Mouse (Mus musculus) CD4-positive helper T cell, adult 2 months (primary cell): ENCODE measurements around the gene Ptprm.

ENCODE experiments used
- DNase-seq: peaks from one replicate; pipeline ENCODE4 v3.0.0-alpha.2; 2012; ENCODE audit warnings: low read depth, missing footprints, low spot score

The Ptprm gene

GRCm38 (mm10) chr17:67354451-67355011 lies at the start of gene Ptprm:
Ptprm (minus strand) TSS chr17:67354457.
- DNase-seq: no peak

- DNase-seq: no peak
Measured at GRCm38 (mm10) chr17:67396205-67396604, 41.9 kb upstream of the Ptprm start.

DNA sequence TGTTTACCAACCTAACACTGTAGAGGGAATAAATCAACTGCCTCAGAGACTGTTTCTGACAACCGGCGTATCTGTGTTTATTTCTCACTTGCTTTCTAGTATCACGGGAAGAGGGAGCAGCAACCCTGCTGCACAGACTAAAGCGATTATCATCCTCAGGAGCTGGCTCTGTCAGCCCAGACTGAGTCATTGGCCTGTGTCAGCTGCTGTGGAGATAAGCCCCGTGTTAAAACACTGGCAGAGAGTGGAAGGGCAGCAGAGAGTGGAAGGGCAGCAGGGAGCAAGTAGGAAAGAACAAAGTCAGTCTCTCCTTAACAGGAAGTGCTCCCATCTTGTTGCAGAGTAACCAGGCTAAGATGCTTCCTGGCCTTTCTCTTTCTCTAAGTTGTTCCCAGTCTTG lies 36.6 kb upstream of the Ptprm start:
- DNase-seq: no peak

DNA sequence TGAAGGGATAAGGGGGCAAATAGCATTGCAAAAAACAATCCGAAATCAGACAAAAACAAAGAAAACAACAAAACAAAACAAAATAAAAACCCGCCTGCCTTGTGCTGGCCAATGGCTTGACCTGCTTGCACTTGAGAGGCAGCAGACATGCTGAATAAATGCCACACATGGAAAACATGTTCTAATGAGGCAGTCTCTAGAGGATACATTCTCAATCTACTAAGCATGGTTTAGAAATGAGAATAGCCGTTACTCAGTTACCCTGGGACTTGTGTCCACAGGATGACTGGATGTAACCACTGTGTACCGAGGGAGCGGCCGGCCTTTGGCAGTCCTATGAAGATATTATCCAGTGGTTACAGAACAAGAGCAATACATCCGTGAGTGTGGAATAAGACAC lies 33.9 kb upstream of the Ptprm start:
- no peak for DNase-seq

DNA sequence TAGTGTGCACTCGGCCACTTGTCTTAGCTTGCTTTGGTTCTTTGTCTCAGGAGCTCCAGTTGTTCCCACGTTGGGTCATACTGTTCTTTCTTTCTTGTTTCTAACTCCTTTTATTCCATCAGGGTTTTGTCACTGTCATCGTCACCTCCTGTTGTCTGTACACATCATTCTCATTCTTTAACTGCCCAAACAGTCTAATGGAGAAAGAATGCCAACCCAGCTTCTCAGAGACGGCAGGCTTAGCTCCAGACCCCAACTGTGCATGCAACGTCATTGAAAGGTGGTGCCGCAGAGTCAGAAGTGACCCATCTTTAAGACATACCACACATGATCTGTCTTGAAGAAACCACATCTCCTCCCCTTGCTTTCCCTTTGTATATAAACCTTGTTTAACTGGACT lies 31.0 kb upstream of the Ptprm start:
- DNase-seq: no peak

- no peak for DNase-seq
Measured at GRCm38 (mm10) chr17:67383635-67384034, 29.4 kb upstream of the Ptprm start.

DNA sequence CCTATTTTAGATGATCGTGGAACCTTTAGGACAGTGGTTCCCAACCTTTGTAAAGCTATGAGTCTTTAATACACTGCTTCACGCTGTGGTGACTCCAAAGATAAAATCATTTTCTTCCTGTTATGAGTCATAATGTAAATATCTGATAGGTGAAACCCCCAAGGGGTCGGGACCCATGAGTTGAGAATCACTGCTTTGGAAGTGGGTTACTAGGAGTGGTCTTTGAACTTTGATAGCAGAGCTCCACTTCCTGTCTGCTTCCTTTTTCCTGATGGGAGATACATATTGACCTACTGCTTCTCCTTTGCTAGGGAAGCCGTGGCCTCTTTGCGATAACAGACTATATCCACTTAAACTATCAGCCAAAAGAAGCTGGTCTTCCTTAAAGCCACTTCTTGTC lies 27.4 kb upstream of the Ptprm start:
- DNase-seq: no peak

DNA sequence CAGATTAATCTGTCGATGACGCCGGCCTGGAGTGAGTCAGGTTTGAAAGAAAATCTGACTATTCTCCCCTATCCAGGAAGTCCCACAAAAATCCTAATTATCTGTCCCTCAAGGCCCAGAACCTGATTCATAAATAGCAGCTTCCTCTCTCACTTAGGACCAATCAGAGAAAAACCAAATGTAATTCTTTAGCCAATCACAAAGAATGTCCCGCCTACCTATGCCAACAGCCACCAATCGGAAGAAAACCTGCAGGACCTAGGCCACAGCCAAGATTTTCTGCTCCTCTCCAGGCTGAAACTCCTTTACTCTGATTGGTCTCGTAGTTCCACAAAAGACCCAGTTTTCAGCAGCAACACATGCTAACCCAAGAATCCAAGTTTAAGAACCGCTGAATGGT lies 13.6 kb upstream of the Ptprm start:
- DNase-seq: no peak

DNA sequence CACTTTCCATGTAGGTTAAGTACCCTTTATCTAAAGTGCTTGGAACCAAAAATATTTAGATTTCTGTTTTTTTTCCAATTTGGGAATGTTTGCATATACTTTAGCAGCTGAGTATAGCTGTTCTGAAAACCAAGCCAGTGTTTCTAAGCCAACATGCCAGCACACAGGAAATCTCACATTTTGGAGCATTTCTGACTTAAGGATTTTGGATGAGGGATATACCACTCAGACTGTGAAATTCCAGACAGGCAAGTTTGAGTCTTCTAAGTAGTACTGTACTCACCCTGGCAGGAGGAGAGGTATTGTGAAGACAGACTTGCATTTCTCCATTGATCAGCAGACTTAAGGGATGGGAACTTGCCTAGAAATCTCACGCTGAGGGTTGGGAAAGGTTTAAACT lies 10.2 kb upstream of the Ptprm start:
- no peak for DNase-seq

DNA sequence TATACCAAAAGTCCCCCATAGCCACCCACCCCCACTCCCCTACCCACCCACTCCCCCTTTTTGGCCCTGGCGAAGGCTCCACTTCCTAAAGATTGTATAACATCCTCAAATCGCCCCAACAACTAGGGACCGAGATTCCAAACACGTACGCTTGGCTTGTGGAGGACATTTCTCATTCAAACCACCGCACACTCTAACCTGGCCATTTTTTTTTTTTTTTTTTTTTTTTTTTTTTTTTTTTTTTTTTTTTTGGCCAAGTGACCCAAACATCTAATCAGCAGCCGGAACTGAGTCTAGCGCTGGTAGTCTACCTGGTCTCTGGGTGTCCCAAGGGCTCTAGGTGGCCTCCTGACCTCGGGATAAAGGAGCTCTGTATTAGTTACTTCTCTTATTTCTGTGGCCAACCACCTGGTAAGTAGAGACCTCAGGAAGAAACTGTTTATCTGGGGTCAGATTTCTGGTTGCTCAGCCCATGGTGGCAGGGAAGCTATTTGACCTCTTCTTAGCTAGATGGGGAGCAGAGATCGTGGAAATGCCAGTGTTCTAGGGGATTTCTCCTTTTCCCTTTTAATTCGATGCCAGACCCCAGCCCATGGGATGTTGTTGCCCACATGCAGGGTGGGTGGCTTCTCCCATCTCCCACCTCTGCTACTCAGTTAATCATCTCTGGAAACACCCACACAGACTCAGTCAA lies 9.3 kb upstream of the Ptprm start:
- no peak for DNase-seq

- DNase-seq: no peak
Measured at GRCm38 (mm10) chr17:67362131-67362530, 7.9 kb upstream of the Ptprm start.

- no peak for DNase-seq
Measured at GRCm38 (mm10) chr17:67360606-67361005, 6.3 kb upstream of the Ptprm start.

DNA sequence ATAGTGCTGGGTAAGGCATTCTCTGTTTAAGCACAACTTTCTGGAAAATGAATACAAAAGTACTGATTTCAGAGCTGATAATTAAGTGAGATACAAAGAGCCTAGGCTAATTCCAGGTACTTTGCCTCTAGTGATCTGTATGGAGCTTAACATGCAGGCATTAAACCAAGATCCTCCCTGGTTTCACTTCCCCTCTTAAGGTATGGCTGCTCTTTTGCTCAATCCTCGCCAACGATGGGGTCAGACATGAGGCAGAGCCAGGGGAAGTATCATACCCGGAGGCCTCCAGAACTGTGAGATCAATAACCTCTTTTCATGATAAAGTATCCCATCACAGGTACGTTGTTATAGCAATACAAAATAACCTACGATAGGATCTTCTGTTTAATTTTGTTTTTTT lies 5.3 kb upstream of the Ptprm start:
- DNase-seq: no peak

- DNase-seq: no peak
Measured at GRCm38 (mm10) chr17:67358541-67358940, 4.3 kb upstream of the Ptprm start.

DNA sequence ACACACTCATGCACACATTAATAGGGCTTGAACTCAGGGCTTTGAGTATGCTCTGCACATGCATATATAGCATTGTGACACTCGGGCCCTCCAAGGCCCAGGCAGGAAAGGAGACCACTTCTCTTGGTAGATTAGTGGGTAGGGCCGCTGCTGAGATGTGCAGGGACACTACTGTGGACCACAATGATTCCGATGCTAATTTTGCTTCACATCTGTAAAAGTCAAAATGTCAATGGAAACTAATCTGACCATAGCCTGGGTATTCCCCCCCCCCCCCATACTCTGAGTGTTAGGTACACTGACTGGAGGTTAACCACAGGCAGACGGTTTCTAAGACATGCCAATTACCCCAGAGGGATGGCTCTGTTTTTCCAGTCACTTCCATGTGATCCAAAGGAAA lies 2.9 kb upstream of the Ptprm start:
- DNase-seq: no peak

GRCm38 (mm10) chr17:67355251-67355650 lies 994 bp upstream of the Ptprm start:
- no peak for DNase-seq

- DNase-seq: no peak
Measured at GRCm38 (mm10) chr17:67353796-67354450, 334 bp downstream of the Ptprm start.

GRCm38 (mm10) chr17:67352956-67353795 lies 1.1 kb downstream of the Ptprm start:
- DNase-seq: no peak

GRCm38 (mm10) chr17:67351423-67351822 lies 2.8 kb downstream of the Ptprm start:
- no peak for DNase-seq

- no peak for DNase-seq
Measured at GRCm38 (mm10) chr17:67350536-67350935, 3.7 kb downstream of the Ptprm start.

- DNase-seq: no peak
Measured at GRCm38 (mm10) chr17:67349594-67349993, 4.7 kb downstream of the Ptprm start.

- no peak for DNase-seq
Measured at GRCm38 (mm10) chr17:67346921-67347320, 7.3 kb downstream of the Ptprm start.
